Mouse (Mus musculus): Measurements from ENCODE around the gene Plk5. TPM values are rescaled to one million over a fixed set of nuclear protein-coding genes. Genes with fewer than 3 reads are reported as not detected.

Plk5 gene
- 0.42 and 0.46 TPM in 2 replicates for polyA plus RNA-seq (2012; rRNA removed)

GRCm38 (mm10) chr10:80356001-80356682 is at the start of gene Plk5:
Plk5 (plus strand) TSS chr10:80356459.

GRCm38 (mm10) chr10:80320340-80320760 is 35.9 kb upstream of the Plk5 start, which contains the start of gene 2310011J03Rik:
2310011J03Rik (minus strand) TSS chr10:80320537.

GRCm38 (mm10) chr10:80329273-80330081 is 26.8 kb upstream of the Plk5 start, which contains the start of the genes Pcsk4 and Reep6:
Pcsk4 (minus strand) TSS chr10:80329498.
Reep6 (plus strand) TSS chr10:80329953.

GRCm38 (mm10) chr10:80348244-80348781 is 7.9 kb upstream of the Plk5 start, which contains the start of gene Adamtsl5:
Adamtsl5 (minus strand) TSS chr10:80348412.

GRCm38 (mm10) chr10:80387522-80387959 is 31.3 kb downstream of the Plk5 start, which contains the start of gene Mex3d:
Mex3d (minus strand) TSS chr10:80387659.

GRCm38 (mm10) chr10:80399191-80399972 is 43.1 kb downstream of the Plk5 start, which contains the start of gene Mbd3:
Mbd3 (minus strand) TSS chr10:80399550.

GRCm38 (mm10) chr10:80406684-80407501 is 50.6 kb downstream of the Plk5 start, which contains the start of gene Uqcr11:
Uqcr11 (minus strand) TSS chr10:80406830.

Other genes starting within 250 kb of the Plk5 start
- 63.7 and 77.6 TPM in 2 replicates for gene Stk11, start 240.7 kb upstream of the Plk5 start, polyA plus RNA-seq (2012; rRNA removed)
- gene Atp5d, start 217.8 kb upstream of the Plk5 start, polyA plus RNA-seq (2012; rRNA removed), result 289 and 291 TPM in 2 replicates
- gene Cbarp, start 215.6 kb upstream of the Plk5 start, polyA plus RNA-seq (2012; rRNA removed), result 0.83 and 0.97 TPM in 2 replicates
- 9.9 and 11.3 TPM in 2 replicates for gene Midn, start 208.2 kb upstream of the Plk5 start, polyA plus RNA-seq (2012; rRNA removed)
- 24.2 and 30.3 TPM in 2 replicates for gene Cirbp, start 190.5 kb upstream of the Plk5 start, polyA plus RNA-seq (2012; rRNA removed)
- 5.5 and 6.2 TPM in 2 replicates for gene 1600002K03Rik, start 183.5 kb upstream of the Plk5 start, polyA plus RNA-seq (2012; rRNA removed)
- 0.31 and 0.38 TPM in 2 replicates for gene Efna2, start 177.0 kb upstream of the Plk5 start, polyA plus RNA-seq (2012; rRNA removed)
- 12.0 and 12.6 TPM in 2 replicates for gene Mum1, start 130.0 kb upstream of the Plk5 start, polyA plus RNA-seq (2012; rRNA removed)
- gene Ndufs7, start 107.3 kb upstream of the Plk5 start, polyA plus RNA-seq (2012; rRNA removed), result 210 and 248 TPM in 2 replicates
- gene Gamt, start 95.4 kb upstream of the Plk5 start, polyA plus RNA-seq (2012; rRNA removed), result 121 and 130 TPM in 2 replicates
- gene Dazap1, start 95.0 kb upstream of the Plk5 start, polyA plus RNA-seq (2012; rRNA removed), result 53.8 and 62.0 TPM in 2 replicates
- 1,560 and 1,972 TPM in 2 replicates for gene Rps15, start 64.0 kb upstream of the Plk5 start, polyA plus RNA-seq (2012; rRNA removed)
- gene Apc2, start 60.5 kb upstream of the Plk5 start, polyA plus RNA-seq (2012; rRNA removed), result 0.03 and 0.05 TPM in 2 replicates
- 18.0 and 18.1 TPM in 2 replicates for gene 2310011J03Rik, start 35.9 kb upstream of the Plk5 start, polyA plus RNA-seq (2012; rRNA removed)
- 9.3 and 9.5 TPM in 2 replicates for gene Pcsk4, start 27.0 kb upstream of the Plk5 start, polyA plus RNA-seq (2012; rRNA removed)
- gene Reep6, start 26.5 kb upstream of the Plk5 start, polyA plus RNA-seq (2012; rRNA removed), result 35.1 and 42.1 TPM in 2 replicates
- gene Adamtsl5, start 8.0 kb upstream of the Plk5 start, polyA plus RNA-seq (2012; rRNA removed), result 2.4 and 3.2 TPM in 2 replicates
- gene Mex3d, start 31.2 kb downstream of the Plk5 start, polyA plus RNA-seq (2012; rRNA removed), result 2.4 and 2.5 TPM in 2 replicates
- gene Mbd3, start 43.1 kb downstream of the Plk5 start, polyA plus RNA-seq (2012; rRNA removed), result 54.7 and 60.4 TPM in 2 replicates
- 756 and 889 TPM in 2 replicates for gene Uqcr11, start 50.4 kb downstream of the Plk5 start, polyA plus RNA-seq (2012; rRNA removed)
- 30.8 and 34.7 TPM in 2 replicates for gene Tcf3, start 77.2 kb downstream of the Plk5 start, polyA plus RNA-seq (2012; rRNA removed)
- gene Onecut3, start 138.4 kb downstream of the Plk5 start, polyA plus RNA-seq (2012; rRNA removed), result 0.01 TPM in 2 replicates
- gene Atp8b3, start 182.7 kb downstream of the Plk5 start, polyA plus RNA-seq (2012; rRNA removed), result 0.01 TPM in 2 replicates
- 14.0 and 19.7 TPM in 2 replicates for gene Rexo1, start 205.1 kb downstream of the Plk5 start, polyA plus RNA-seq (2012; rRNA removed)
- 5.5 and 6.4 TPM in 2 replicates for gene Klf16, start 220.9 kb downstream of the Plk5 start, polyA plus RNA-seq (2012; rRNA removed)
- gene Abhd17a, start 233.9 kb downstream of the Plk5 start, polyA plus RNA-seq (2012; rRNA removed), result 39.9 and 40.7 TPM in 2 replicates
- 17.8 and 19.9 TPM in 2 replicates for gene Scamp4, start 246.4 kb downstream of the Plk5 start, polyA plus RNA-seq (2012; rRNA removed)
- 3.1 and 3.6 TPM in 2 replicates for gene Adat3, start 246.4 kb downstream of the Plk5 start, polyA plus RNA-seq (2012; rRNA removed)
- gene Gm49322, start 249.6 kb downstream of the Plk5 start, polyA plus RNA-seq (2012; rRNA removed), result 0.74 and 0.80 TPM in 2 replicates